Mouse (Mus musculus) kidney, adult 2 months (tissue): ENCODE data around the gene Hist1h2bc.

ENCODE experiments used
- CTCF ChIP-seq: fragments of 200-500 bp; conservative IDR thresholded peaks from 2 replicates; pipeline ENCODE4 v1.5.1; 2011; ENCODE audit warnings: low read depth, mild to moderate bottlenecking, control low read depth, low read length, moderate library complexity, mixed read lengths; ENCODE audit not compliant: insufficient read depth, insufficient read length
- POLR2A ChIP-seq: fragments of 200-500 bp; IDR thresholded peaks from one replicate; pipeline ENCODE4 v1.6.1; 2011; ENCODE audit warnings: low read depth, low read length, control low read depth

DNA sequence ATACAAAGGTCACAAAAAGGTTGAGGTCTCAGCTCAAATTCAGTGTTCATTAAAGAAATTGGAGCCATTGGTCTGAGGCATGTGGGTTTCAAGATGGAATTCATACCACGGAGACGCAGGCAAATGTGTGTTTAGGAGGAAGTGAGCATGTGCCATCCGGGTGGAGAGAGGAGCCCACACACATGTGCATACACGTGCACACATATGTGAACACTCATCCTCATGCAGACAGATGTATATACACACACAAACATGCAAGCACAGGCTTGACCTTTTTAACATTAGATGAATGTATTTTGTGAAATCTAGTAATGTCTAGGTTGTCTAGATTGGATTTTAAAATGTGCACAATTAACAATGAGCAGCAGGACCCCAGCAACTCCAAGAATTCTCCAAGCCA lies 18.2 kb downstream of the Hist1h2bc start:
- TF ChIP-seq CTCF, result no peak
- TF ChIP-seq POLR2A, result no peak
